Mouse (Mus musculus) ES-E14 (cell line): ENCODE results near the gene Il12a. TPM values are rescaled to one million over a fixed set of nuclear protein-coding genes. Genes with fewer than 3 reads are reported as not detected.
"Not testable (repeated sequence)": the region's sequence is repeated elsewhere in the genome, so short reads cannot be mapped to it uniquely, and the experiment has no call there.

Experiments used
- DNase-seq: peaks from one replicate; pipeline ENCODE4 v3.0.0-alpha.2; 2013; ENCODE audit warnings: low read depth, low spot score
- H3K27ac ChIP-seq: 2 replicates; pipeline ENCODE4 v1.5.1; 2012; ENCODE audit warnings: low read depth, mild to moderate bottlenecking, low read length, moderate library complexity, mixed read lengths; ENCODE audit not compliant: poor library complexity, insufficient read depth, severe bottlenecking
- H3K36me3 ChIP-seq: 2 replicates; pipeline ENCODE4 v1.6.1; 2012; ENCODE audit warnings: mild to moderate bottlenecking, low read length, moderate library complexity, mixed read lengths; ENCODE audit not compliant: control insufficient read depth, poor library complexity, insufficient read depth, severe bottlenecking
- H3K4me1 ChIP-seq, 2 experiments: fragments of 150-350 bp in 1 of 2; sonication (generic) in 1 of 2; 2 replicates each; pipeline ENCODE4 v1.6.1; 2012; ENCODE audit warnings: low read length in 2 of 2, mild to moderate bottlenecking in 1 of 2, mixed read lengths in 1 of 2; ENCODE audit not compliant: control insufficient read depth in 2 of 2, insufficient read depth in 2 of 2, poor library complexity in 1 of 2
- H3K4me3 ChIP-seq, 2 experiments: fragments of 150-350 bp in 1 of 2; sonication (generic) in 1 of 2; 2 replicates each; pipeline ENCODE4 v1.5.1; 2012; ENCODE audit warnings: low read length in 2 of 2, low read depth in 1 of 2, mild to moderate bottlenecking in 1 of 2, mixed read lengths in 1 of 2; ENCODE audit not compliant: insufficient read depth in 1 of 2, poor library complexity in 1 of 2, severe bottlenecking in 1 of 2
- H3K9ac ChIP-seq: 2 replicates; pipeline ENCODE4 v1.6.1; 2012; ENCODE audit warnings: low read depth, mild to moderate bottlenecking, low read length, mixed read lengths; ENCODE audit not compliant: poor library complexity, insufficient read depth, severe bottlenecking
- H3K9me3 ChIP-seq: fragments of 150-350 bp; sonication (generic); 2 replicates; pipeline ENCODE4 v1.6.1; 2012; ENCODE audit warnings: low read depth, mild to moderate bottlenecking, low read length; ENCODE audit not compliant: control insufficient read depth, insufficient read depth
- CHD2 ChIP-seq: IDR thresholded peaks from 2 replicates; pipeline ENCODE4 v1.6.1; 2014; ENCODE audit warnings: mild to moderate bottlenecking, low read depth, low read length, inconsistent platforms
- HCFC1 ChIP-seq: IDR thresholded peaks from 2 replicates; pipeline ENCODE4 v1.6.1; 2012; ENCODE audit warnings: low read length, inconsistent platforms, borderline replicate concordance; ENCODE audit not compliant: insufficient read depth
- MAFK ChIP-seq: IDR thresholded peaks from 2 replicates; pipeline ENCODE4 v1.6.1; 2014; ENCODE audit warnings: mild to moderate bottlenecking, low read depth, low read length, inconsistent platforms; ENCODE audit not compliant: insufficient read depth
- ZC3H11A ChIP-seq: IDR thresholded peaks from 2 replicates; pipeline ENCODE4 v1.6.1; 2012; ENCODE audit warnings: low read depth, mild to moderate bottlenecking, inconsistent platforms, low read length, borderline replicate concordance
- ZNF384 ChIP-seq: IDR thresholded peaks from 2 replicates; pipeline ENCODE4 v1.6.1; 2012; ENCODE audit warnings: low read depth, low read length, inconsistent platforms
- in situ Hi-C, 2 experiments: fragments of 600-800 bp; cut with MboI; formaldehyde crosslinking; loops; one replicate each; pipeline ENCODE4 v1.15.1; 2025; ENCODE audit warnings: low sequenced_read_pairs in 2 of 2, inconsistent platforms in 1 of 2; ENCODE audit not compliant: unreplicated experiment in 2 of 2
- total RNA-seq: library from RNA; depleted of rRNA; stranded (reverse); fragments of 300-350 nt; gene quantifications from 2 replicates; pipeline ENCODE4 v1.2.3, GENCODE M21; 2012

Gene Il12a
- total RNA-seq, 1 experiment: not detected

- TF ChIP-seq ZNF384 (no peak), ZC3H11A (no peak), CHD2 (no peak), HCFC1 (no peak), MAFK (no peak)
- no peak overlapping the region for H3K27ac ChIP-seq
Observed at GRCm38 (mm10) chr3:68710436-68710835, 20.0 kb downstream of the Il12a start.

GRCm38 (mm10) chr3:68711510-68711909 lies 21.1 kb downstream of the Il12a start:
- Histone ChIP-seq H3K9me3 (no peaks in the 10 kb centered on the region), H3K4me1 (no peaks in the 10 kb centered on the region), H3K36me3 (no peaks in the 10 kb centered on the region), H3K4me3 (no peak overlapping the region), H3K9ac (no peak overlapping the region), H3K27ac (no peak overlapping the region)
- no peak for DNase-seq
- TF ChIP-seq MAFK (no peak), ZC3H11A (no peak), ZNF384 (no peak), HCFC1 (no peak), CHD2 (no peak)
- in situ Hi-C loops: loop anchor here in 1 of 2 experiments (25.0 kb wide), 1 partner anchor 649 kb away; the partner anchor contains the start of gene Schip1

More at GRCm38 (mm10) chr3:68710436-68710835, 20.0 kb downstream of the Il12a start:
- Histone ChIP-seq H3K4me3 (no peak overlapping the region), H3K9me3 (no peaks in the 10 kb centered on the region), H3K4me1 (no peaks in the 10 kb centered on the region), H3K9ac (no peak overlapping the region), H3K36me3 (no peaks in the 10 kb centered on the region)
- in situ Hi-C loops: loop anchor here in 1 of 2 experiments (25.0 kb wide), 1 partner anchor 648 kb away; the partner anchor contains the start of gene Schip1
- no peak for DNase-seq

- H3K9me3 ChIP-seq: no peaks in the 10 kb centered on the region
- no peak overlapping the region for H3K27ac ChIP-seq
- no peaks in the 10 kb centered on the region for H3K36me3 ChIP-seq
- peak; percentile 79 for TF ChIP-seq ZNF384
- no peak; the same call in 1 of the 2 replicates for TF ChIP-seq ZC3H11A
- no peak for TF ChIP-seq HCFC1
- in situ Hi-C loops: loop anchor here in 1 of 2 experiments (25.0 kb wide), 1 partner anchor 651 kb away; the partner anchor contains the start of gene Schip1
- peak; percentile 48 for DNase-seq
- H3K4me1 ChIP-seq: no peaks in the 10 kb centered on the region
- H3K9ac ChIP-seq: no peak overlapping the region
- peak overlapping the region; percentile 17 to 41; a peak in 1 of 4 replicates for H3K4me3 ChIP-seq
Observed at GRCm38 (mm10) chr3:68713550-68713949, 23.1 kb downstream of the Il12a start.

- not testable (repeated sequence) for H3K9me3 ChIP-seq, H3K36me3 ChIP-seq, H3K27ac ChIP-seq, H3K9ac ChIP-seq, H3K4me1 ChIP-seq, H3K4me3 ChIP-seq
- in situ Hi-C loops: loop anchor here in 1 of 2 experiments (25.0 kb wide), 1 partner anchor 655 kb away; the partner anchor contains the start of gene Schip1
- DNase-seq: peak; percentile 70
- TF ChIP-seq ZC3H11A (peak; percentile 17; the same call in 1 of the 2 replicates), ZNF384 (0 out of 2 replicates have a peak, but pooled peaks have one; percentile 12)
Observed at GRCm38 (mm10) chr3:68717346-68717745, 26.9 kb downstream of the Il12a start.
